Mouse (Mus musculus) small intestine, adult 2 months (tissue): ENCODE results near the gene Rptor.

ENCODE experiments used
- CTCF ChIP-seq: fragments of 200-500 bp; IDR thresholded peaks from 2 replicates; pipeline ENCODE4 v1.5.1; 2012; ENCODE audit warnings: low read depth, mild to moderate bottlenecking, control low read depth, inconsistent platforms, low read length, moderate library complexity, mixed read lengths; ENCODE audit not compliant: insufficient replicate concordance, insufficient read length; ENCODE audit errors: extremely low read depth
- POLR2A ChIP-seq: fragments of 200-500 bp; IDR thresholded peaks from 2 replicates; pipeline ENCODE4 v1.6.1; 2012; ENCODE audit warnings: low read depth, mild to moderate bottlenecking, control low read depth, inconsistent platforms, low read length, moderate library complexity

- TF ChIP-seq CTCF (no peak), POLR2A (no peak)
Measured at GRCm38 (mm10) chr11:119768511-119768910, 165.8 kb downstream of the Rptor start.
